Mouse (Mus musculus) bone marrow, adult 2 months (tissue): ENCODE measurements at regions not wholly inside any gene's neighbourhood (a gene's known extent, or its start where the extent isn't known, plus 50 kb on each side); places are given as distances from the start of the nearest gene placed in this dataset.

Experiments used
- CTCF ChIP-seq: fragments of 200-500 bp; IDR thresholded peaks from 2 replicates; pipeline ENCODE4 v1.5.1; 2011; ENCODE audit warnings: low read length, control low read depth; ENCODE audit not compliant: control insufficient read depth, insufficient read depth
- POLR2A ChIP-seq: fragments of 200-500 bp; IDR thresholded peaks from 2 replicates; pipeline ENCODE4 v1.6.1; 2011; ENCODE audit warnings: low read depth, mild to moderate bottlenecking, control low read depth, low read length, borderline replicate concordance; ENCODE audit not compliant: control insufficient read depth

- no peak for TF ChIP-seq CTCF
- no peak for TF ChIP-seq POLR2A
Observed at GRCm38 (mm10) chr19:59588068-59588522, 129.9 kb downstream of the Emx2 start.
